Mouse (Mus musculus): ENCODE data around the gene Gm42372.

- TF ChIP-seq MAZ (IDR thresholded peaks at IDR 0.05; ENCODE audit: low read depth, low read length) (no peak), RCOR1 (conservative IDR thresholded peaks at IDR 0.05; ENCODE audit: low read depth, low read length) (no peak), ZKSCAN1 (IDR thresholded peaks at IDR 0.05; ENCODE audit: borderline replicate concordance, low read depth, low read length) (no peak), EP300 (IDR thresholded peaks at IDR 0.05; ENCODE audit: low read length) (no peak), CTCF (conservative IDR thresholded peaks at IDR 0.05 in 1 of 2, IDR thresholded peaks at IDR 0.05 in 1 of 2; ENCODE audit: low read depth in 2 of 2, low read length in 2 of 2) (no peak), TCF12 (IDR thresholded peaks at IDR 0.05; ENCODE audit: low read depth, low read length) (no peak), POLR2AphosphoS2 (IDR thresholded peaks at IDR 0.05; ENCODE audit: low read depth, low read length) (no peak), SIN3A (IDR thresholded peaks at IDR 0.05; ENCODE audit: low read length) (no peak)
Observed at GRCm38 (mm10) chr7:16974018-16974417, 8.9 kb upstream of the Gm42372 start.
